25 mouse cellular contexts compared by ENCODE assay signal in the genomic region with DNA sequence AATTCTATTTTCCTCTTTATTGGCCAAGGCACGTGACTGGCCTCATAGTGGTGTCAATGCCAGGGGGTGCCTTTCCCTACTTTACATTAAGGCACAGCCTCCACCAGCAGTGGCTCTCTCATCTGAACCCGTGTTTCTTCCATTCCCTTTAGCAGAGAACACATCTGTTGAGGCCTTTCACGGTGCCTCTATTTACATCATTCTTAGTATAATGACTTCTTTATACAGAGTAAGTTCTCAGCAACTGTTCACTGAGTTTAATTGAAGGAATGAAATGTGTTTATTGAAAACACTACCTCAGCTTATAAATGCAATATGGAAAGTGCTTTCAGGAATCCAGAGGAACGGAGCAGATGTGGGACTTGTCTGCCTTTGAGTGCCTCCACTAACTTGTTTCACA.
"Had no signal": no experiment of that assay in that cellular context is flagged by ENCODE, and none has a peak within 500 bp of the region (broad histone marks: within the 10 kb centered on the region; RNA-seq: fewer than 3 reads in every experiment).

No protein-coding gene starts in this region.

- H3K9ac ChIP-seq: heart, embryonic 13.5 days; heart, embryonic 15.5 days; hindbrain, embryonic 12.5 days; hindbrain, embryonic 14.5 days; intestine, embryonic 15.5 days; limb, embryonic 15.5 days; liver, embryonic 12.5 days; liver, embryonic 14.5 days had no signal

- H3K36me3 ChIP-seq: heart, embryonic 13.5 days; heart, embryonic 15.5 days; hindbrain, embryonic 10.5 days; hindbrain, embryonic 12.5 days; intestine, embryonic 15.5 days; limb, embryonic 15.5 days; liver, embryonic 12.5 days had no signal

- H3K27me3 ChIP-seq: heart, embryonic 13.5 days; heart, embryonic 15.5 days; hindbrain, embryonic 12.5 days; intestine, embryonic 15.5 days; limb, embryonic 15.5 days; liver, embryonic 12.5 days had no signal

- ATAC-seq: hindbrain, embryonic 16.5 days; inflammation-experienced regulatory T-cells, adult 6 months; intestine, embryonic 15.5 days; intestine, postnatal 0 days; liver, embryonic 12.5 days had no signal

- H3K4me3 ChIP-seq: heart, adult 2 months; heart, embryonic 13.5 days; heart, embryonic 15.5 days; hindbrain, embryonic 10.5 days; hindbrain, embryonic 12.5 days; intestine, embryonic 15.5 days; layer of hippocampus, adult 2 months; left cerebral cortex, adult 2 months; limb, embryonic 15.5 days; liver, embryonic 12.5 days had no signal

- DNase-seq: gastrocnemius, postnatal 14 days; gastrocnemius, postnatal 36 days; heart, adult 2 months; heart, postnatal 14 days; heart, postnatal 4 days; kidney, adult 18-20 months; kidney, adult 8-10 months; kidney, postnatal 10 days; kidney, postnatal 25 days; kidney, postnatal 4 days had no signal

- H3K4me1 ChIP-seq: heart, embryonic 15.5 days; intestine, embryonic 15.5 days; liver, embryonic 12.5 days had no signal

- H3K27ac ChIP-seq: heart, adult 2 months; heart, embryonic 13.5 days; heart, embryonic 15.5 days; hindbrain, embryonic 10.5 days; hindbrain, embryonic 12.5 days; hindbrain, embryonic 14.5 days; intestine, embryonic 15.5 days; layer of hippocampus, adult 2 months; left cerebral cortex, adult 2 months; limb, embryonic 15.5 days; liver, embryonic 12.5 days; liver, embryonic 14.5 days had no signal

- H3K4me2 ChIP-seq: heart, embryonic 11.5 days; heart, embryonic 13.5 days; heart, embryonic 15.5 days; hindbrain, embryonic 12.5 days; hindbrain, embryonic 14.5 days; intestine, embryonic 15.5 days; limb, embryonic 15.5 days; liver, embryonic 12.5 days had no signal

- H3K9me3 ChIP-seq: heart, embryonic 13.5 days; heart, embryonic 15.5 days; hindbrain, embryonic 10.5 days; hindbrain, embryonic 12.5 days; intestine, embryonic 15.5 days; limb, embryonic 15.5 days; liver, embryonic 12.5 days had no signal
